Mouse (Mus musculus) induced T-regulatory cell, adult 2 months (primary cell): Measurements from ENCODE around the gene Tecpr1.

Experiments used
- DNase-seq: peaks from one replicate; pipeline ENCODE4 v3.0.0-alpha.2; 2012; ENCODE audit warnings: low read depth

Gene Tecpr1

GRCm38 (mm10) chr5:144251876-144252577 lies 28.6 kb upstream of the Tecpr1 start:
- DNase-seq, result peak; percentile 41

- DNase-seq, result peak; percentile 44
These were observed 26.5 kb upstream of the Tecpr1 start for GRCm38 (mm10) chr5:144249871-144250270.

- DNase-seq, result no peak
These were observed 24.6 kb upstream of the Tecpr1 start for GRCm38 (mm10) chr5:144247906-144248585.

GRCm38 (mm10) chr5:144247307-144247706 lies 23.9 kb upstream of the Tecpr1 start:
- DNase-seq, result no peak

- no peak for DNase-seq
These were observed 23.3 kb upstream of the Tecpr1 start for GRCm38 (mm10) chr5:144246669-144247068.

- DNase-seq, result no peak
These were observed 22.2 kb upstream of the Tecpr1 start for GRCm38 (mm10) chr5:144245592-144245991.

GRCm38 (mm10) chr5:144243901-144244487 lies 20.6 kb upstream of the Tecpr1 start, which contains the start of gene Bri3:
Gene Bri3, plus strand, starts transcription at chr5:144244437.
- no peak for DNase-seq

GRCm38 (mm10) chr5:144238969-144239368 lies 15.6 kb upstream of the Tecpr1 start:
- DNase-seq, result no peak

- DNase-seq, result no peak
These were observed 11.3 kb upstream of the Tecpr1 start for GRCm38 (mm10) chr5:144234714-144235113.

- DNase-seq, result no peak
These were observed 10.8 kb upstream of the Tecpr1 start for GRCm38 (mm10) chr5:144234222-144234621.

- no peak for DNase-seq
These were observed 9.1 kb upstream of the Tecpr1 start for GRCm38 (mm10) chr5:144232531-144232930.

- peak; percentile 69 for DNase-seq
These were observed 8.0 kb upstream of the Tecpr1 start for GRCm38 (mm10) chr5:144231410-144231809.

GRCm38 (mm10) chr5:144230216-144230615 lies 6.8 kb upstream of the Tecpr1 start:
- DNase-seq, result no peak

GRCm38 (mm10) chr5:144226220-144226619 lies 2.8 kb upstream of the Tecpr1 start:
- DNase-seq, result peak; percentile 42

GRCm38 (mm10) chr5:144223899-144224816 lies 743 bp upstream of the Tecpr1 start:
- DNase-seq, result no peak

- DNase-seq, result peak; percentile 77
These were observed 458 bp downstream of the Tecpr1 start for GRCm38 (mm10) chr5:144222811-144223502.

GRCm38 (mm10) chr5:144221305-144221704 lies 2.1 kb downstream of the Tecpr1 start:
- DNase-seq, result peak; percentile 91

GRCm38 (mm10) chr5:144219936-144220335 lies 3.5 kb downstream of the Tecpr1 start:
- DNase-seq, result no peak

GRCm38 (mm10) chr5:144219306-144219705 lies 4.1 kb downstream of the Tecpr1 start:
- DNase-seq, result peak; percentile 27

- no peak for DNase-seq
These were observed 5.4 kb downstream of the Tecpr1 start for GRCm38 (mm10) chr5:144218061-144218460.

- DNase-seq, result peak; percentile 32
These were observed 7.4 kb downstream of the Tecpr1 start for GRCm38 (mm10) chr5:144215992-144216391.
